Mouse (Mus musculus) left cerebral cortex, postnatal 36 days (tissue): ENCODE data around the gene Tipin. TPM values are rescaled to one million over a fixed set of nuclear protein-coding genes. Genes with fewer than 3 reads are reported as not detected.

Experiments used
- DNase-seq, 2 experiments: peaks; one replicate each; pipeline ENCODE4 v3.0.0; 2021 to 2022; ENCODE audit warnings: low spot score in 2 of 2, mixed read lengths in 1 of 2
- intact Hi-C: fragments of 180-260 bp; cut with DNase I; formaldehyde crosslinking; loops from one replicate; pipeline ENCODE4 v1.15.1; 2025
- total RNA-seq, 2 experiments: library from RNA; stranded (reverse); gene quantifications; 2 replicates each; pipeline ENCODE4 v1.2.3; 2021

Tipin gene
- total RNA-seq, 2 experiments from 2014 or later = 16.8 to 27.1 TPM

- intact Hi-C loops = loop anchor here (2.0 to 10.0 kb wide), 4 partner anchors 396 to 614 kb away; partner anchors contain the start of genes Rab11a and Slc24a1
These were observed 59.2 kb downstream of the Tipin start for GRCm38 (mm10) chr9:64340351-64341253.

GRCm38 (mm10) chr9:64341254-64341566, 59.8 kb downstream of the Tipin start, which contains the start of gene Dis3l:
Gene Dis3l, minus strand, starts transcription at chr9:64341288.
- DNase-seq = no peak
- intact Hi-C loops = loop anchor here (2.0 to 10.0 kb wide), 4 partner anchors 396 to 614 kb away; partner anchors contain the start of genes Rab11a and Slc24a1

More at GRCm38 (mm10) chr9:64340351-64341253, 59.2 kb downstream of the Tipin start:
- peak; percentile 78 to 81 for DNase-seq

- intact Hi-C loops = loop anchor here (2.0 to 10.0 kb wide), 4 partner anchors 395 to 613 kb away; partner anchors contain the start of genes Rab11a and Slc24a1
These were observed 60.3 kb downstream of the Tipin start for GRCm38 (mm10) chr9:64341671-64342070.

GRCm38 (mm10) chr9:64343656-64344055, 62.3 kb downstream of the Tipin start:
- intact Hi-C loops = loop anchor here (5.0 to 10.0 kb wide), 3 partner anchors 431 to 611 kb away; partner anchors contain the start of gene Slc24a1
- no peak for DNase-seq

More at GRCm38 (mm10) chr9:64341671-64342070, 60.3 kb downstream of the Tipin start:
- DNase-seq = no peak

- DNase-seq = no peak
- intact Hi-C loops = loop anchor here (5.0 to 10.0 kb wide), 3 partner anchors 346 to 609 kb away; partner anchors contain the start of gene Slc24a1
These were observed 64.5 kb downstream of the Tipin start for GRCm38 (mm10) chr9:64345931-64346330.

GRCm38 (mm10) chr9:64347377-64347776, 66.0 kb downstream of the Tipin start:
- intact Hi-C loops = loop anchor here (1.0 to 10.0 kb wide), 4 partner anchors 292 to 607 kb away; partner anchors contain the start of gene Slc24a1
- DNase-seq = no peak

- intact Hi-C loops = loop anchor here (5.0 to 10.0 kb wide), 3 partner anchors 343 to 605 kb away; partner anchors contain the start of gene Slc24a1
- DNase-seq = no peak
These were observed 68.1 kb downstream of the Tipin start for GRCm38 (mm10) chr9:64349490-64349889.

GRCm38 (mm10) chr9:64351191-64351590, 69.8 kb downstream of the Tipin start:
- DNase-seq = no peak
- intact Hi-C loops = no loop called here

Other genes with a start within 250 kb of the Tipin start
- not detected for gene Lctl, start 164.4 kb upstream of the Tipin start, total RNA-seq
- 1 to 10 TPM; 2.7 to 4.2 TPM for gene Zwilch, start 108.5 kb upstream of the Tipin start, total RNA-seq
- 100 to 1,000 TPM; 475 to 553 TPM for gene Rpl4, start 108.2 kb upstream of the Tipin start, total RNA-seq
- gene Snapc5, start 102.3 kb upstream of the Tipin start, total RNA-seq = 10 to 100 TPM; 20.5 to 22.4 TPM
- gene Uchl4, start 46.4 kb upstream of the Tipin start, total RNA-seq = 1 to 10 TPM; 2.4 to 2.7 TPM
- gene Map2k1, start 27.9 kb upstream of the Tipin start, total RNA-seq = 100 to 1,000 TPM; 280 to 296 TPM
- 10 to 100 TPM; 25.6 to 32.1 TPM for gene Dis3l, start 59.7 kb downstream of the Tipin start, total RNA-seq
- 10 to 100 TPM; 12.6 to 14.6 TPM for gene Megf11, start 104.0 kb downstream of the Tipin start, total RNA-seq